Mouse (Mus musculus): ENCODE results near the gene Wnt8b. TPM values are rescaled to one million over a fixed set of nuclear protein-coding genes. Genes with fewer than 3 reads are reported as not detected.

The Wnt8b gene
- polyA plus RNA-seq, 1 experiment from 2014 or later: not detected

GRCm38 (mm10) chr19:44513921-44514482 lies 20.7 kb downstream of the Wnt8b start:
- no peak overlapping the region for H3K4me2 ChIP-seq (replicated peaks)
- 35% methylated on average over 7 of the region's 7 CpGs for WGBS
- no peak overlapping the region for H3K9ac ChIP-seq
- peaks cover 53% of the 10 kb centered on the region for H3K27me3 ChIP-seq (replicated peaks)
- H3K4me3 ChIP-seq (replicated peaks): no peak overlapping the region
- H3K27ac ChIP-seq: no peak overlapping the region
- no peaks in the 10 kb centered on the region for H3K36me3 ChIP-seq
- ATAC-seq: no peak
- H3K4me1 ChIP-seq (replicated peaks): peaks cover 25% of the 10 kb centered on the region
- H3K9me3 ChIP-seq: no peaks in the 10 kb centered on the region

- Histone ChIP-seq H3K4me1 (replicated peaks) (peaks cover 25% of the 10 kb centered on the region), H3K27me3 (replicated peaks) (peaks cover 50% of the 10 kb centered on the region), H3K4me3 (replicated peaks) (no peak overlapping the region), H3K9ac (no peak overlapping the region), H3K4me2 (replicated peaks) (no peak overlapping the region), H3K9me3 (no peaks in the 10 kb centered on the region), H3K36me3 (no peaks in the 10 kb centered on the region), H3K27ac (0 out of 2 replicates have a peak overlapping the region, but pooled peaks have one; percentile 32)
- WGBS: 25% methylated on average over 14 of the region's 14 CpGs
- no peak for ATAC-seq
These were observed 21.5 kb downstream of the Wnt8b start for GRCm38 (mm10) chr19:44514521-44515451.

- no peaks in the 10 kb centered on the region for H3K9me3 ChIP-seq
- no peak overlapping the region for H3K9ac ChIP-seq
- peaks cover 23% of the 10 kb centered on the region for H3K4me1 ChIP-seq (replicated peaks)
- no peaks in the 10 kb centered on the region for H3K36me3 ChIP-seq
- peaks cover 40% of the 10 kb centered on the region for H3K27me3 ChIP-seq (replicated peaks)
- 51% methylated on average over 6 of the region's 6 CpGs for WGBS
- H3K27ac ChIP-seq: no peak overlapping the region
- H3K4me3 ChIP-seq (replicated peaks): no peak overlapping the region
- no peak overlapping the region for H3K4me2 ChIP-seq (replicated peaks)
- ATAC-seq: no peak
These were observed 22.5 kb downstream of the Wnt8b start for GRCm38 (mm10) chr19:44515769-44516168.

GRCm38 (mm10) chr19:44517996-44518768 lies 24.9 kb downstream of the Wnt8b start:
- WGBS: 63% methylated on average over 12 of the region's 12 CpGs
- Histone ChIP-seq H3K27ac (no peak overlapping the region), H3K9ac (no peak overlapping the region), H3K4me1 (replicated peaks) (peaks cover 12% of the 10 kb centered on the region), H3K27me3 (replicated peaks) (peaks cover 17% of the 10 kb centered on the region; the same call in 1 of the 2 replicates), H3K36me3 (no peaks in the 10 kb centered on the region), H3K9me3 (no peaks in the 10 kb centered on the region), H3K4me3 (replicated peaks) (no peak overlapping the region), H3K4me2 (replicated peaks) (no peak overlapping the region)
- no peak; the same call in 1 of the 2 replicates for ATAC-seq

- Histone ChIP-seq H3K36me3 (no peaks in the 10 kb centered on the region), H3K4me3 (replicated peaks) (no peak overlapping the region), H3K27ac (no peak overlapping the region), H3K9ac (no peak overlapping the region), H3K27me3 (replicated peaks) (peaks cover 9% of the 10 kb centered on the region; the same call in 1 of the 2 replicates), H3K4me1 (replicated peaks) (peaks cover 12% of the 10 kb centered on the region), H3K4me2 (replicated peaks) (no peak overlapping the region), H3K9me3 (no peaks in the 10 kb centered on the region)
- ATAC-seq: peak; percentile 58; the same call in 1 of the 2 replicates
- 22% methylated on average over 7 of the region's 7 CpGs for WGBS
These were observed 25.9 kb downstream of the Wnt8b start for GRCm38 (mm10) chr19:44519152-44519551.

GRCm38 (mm10) chr19:44525551-44526205 lies 32.4 kb downstream of the Wnt8b start:
- Histone ChIP-seq H3K27me3 (replicated peaks) (no peaks in the 10 kb centered on the region), H3K4me2 (replicated peaks) (no peak overlapping the region), H3K36me3 (no peaks in the 10 kb centered on the region), H3K9me3 (no peaks in the 10 kb centered on the region), H3K4me1 (replicated peaks) (no peaks in the 10 kb centered on the region), H3K27ac (no peak overlapping the region), H3K9ac (no peak overlapping the region), H3K4me3 (replicated peaks) (no peak overlapping the region)
- ATAC-seq: no peak
- 73% methylated on average over 9 of the region's 9 CpGs for WGBS

- no peaks in the 10 kb centered on the region for H3K9me3 ChIP-seq
- no peak overlapping the region for H3K9ac ChIP-seq
- no peaks in the 10 kb centered on the region; the same call in 1 of the 2 replicates for H3K27me3 ChIP-seq (replicated peaks)
- H3K27ac ChIP-seq: no peak overlapping the region
- no peak overlapping the region for H3K4me2 ChIP-seq (replicated peaks)
- no peaks in the 10 kb centered on the region for H3K36me3 ChIP-seq
- no peak for ATAC-seq
- H3K4me1 ChIP-seq (replicated peaks): no peaks in the 10 kb centered on the region
- 82% methylated on average over 6 of the region's 6 CpGs for WGBS
- H3K4me3 ChIP-seq (replicated peaks): no peak overlapping the region
These were observed 36.7 kb downstream of the Wnt8b start for GRCm38 (mm10) chr19:44530018-44530417.

GRCm38 (mm10) chr19:44535376-44535775 lies 42.1 kb downstream of the Wnt8b start:
- H3K9me3 ChIP-seq: no peaks in the 10 kb centered on the region
- H3K4me2 ChIP-seq (replicated peaks): no peak overlapping the region
- ATAC-seq: no peak
- H3K9ac ChIP-seq: no peak overlapping the region
- WGBS: 26% methylated on average over 3 of the region's 3 CpGs
- no peaks in the 10 kb centered on the region for H3K4me1 ChIP-seq (replicated peaks)
- H3K27ac ChIP-seq: no peak overlapping the region
- H3K36me3 ChIP-seq: no peaks in the 10 kb centered on the region
- no peaks in the 10 kb centered on the region; the same call in 1 of the 2 replicates for H3K27me3 ChIP-seq (replicated peaks)
- no peak overlapping the region for H3K4me3 ChIP-seq (replicated peaks)

- H3K9me3 ChIP-seq: no peaks in the 10 kb centered on the region
- no peak overlapping the region for H3K4me2 ChIP-seq (replicated peaks)
- no peak overlapping the region for H3K4me3 ChIP-seq (replicated peaks)
- H3K36me3 ChIP-seq: no peaks in the 10 kb centered on the region
- no peaks in the 10 kb centered on the region for H3K4me1 ChIP-seq (replicated peaks)
- no peak overlapping the region for H3K9ac ChIP-seq
- no peak overlapping the region for H3K27ac ChIP-seq
- 82% methylated on average over 8 of the region's 8 CpGs for WGBS
- H3K27me3 ChIP-seq (replicated peaks): no peaks in the 10 kb centered on the region; the same call in 1 of the 2 replicates
- ATAC-seq: no peak
These were observed 44.1 kb downstream of the Wnt8b start for GRCm38 (mm10) chr19:44537416-44537815.

GRCm38 (mm10) chr19:44542694-44543178 lies 49.5 kb downstream of the Wnt8b start:
- Histone ChIP-seq H3K9me3 (no peaks in the 10 kb centered on the region), H3K4me2 (replicated peaks) (no peak overlapping the region), H3K27ac (no peak overlapping the region), H3K27me3 (replicated peaks) (0 out of 2 replicates have a peak, but pooled peaks cover 5% of the 10 kb centered on the region), H3K36me3 (no peaks in the 10 kb centered on the region), H3K9ac (no peak overlapping the region), H3K4me3 (replicated peaks) (no peak overlapping the region), H3K4me1 (replicated peaks) (no peaks in the 10 kb centered on the region)
- ATAC-seq: no peak
- WGBS: 86% methylated on average over 8 of the region's 8 CpGs

GRCm38 (mm10) chr19:44544372-44544771 lies 51.1 kb downstream of the Wnt8b start:
- H3K36me3 ChIP-seq: peaks cover 5% of the 10 kb centered on the region; the same call in 1 of the 2 replicates
- H3K4me1 ChIP-seq (replicated peaks): no peaks in the 10 kb centered on the region
- no peaks in the 10 kb centered on the region for H3K9me3 ChIP-seq
- H3K4me2 ChIP-seq (replicated peaks): peak overlapping the region; percentile 94; the same call in 1 of the 2 replicates
- 0 out of 2 replicates have a peak, but pooled peaks cover 5% of the 10 kb centered on the region for H3K27me3 ChIP-seq (replicated peaks)
- no peak overlapping the region for H3K9ac ChIP-seq
- 59% methylated on average over 10 of the region's 10 CpGs for WGBS
- no peak for ATAC-seq
- no peak overlapping the region for H3K4me3 ChIP-seq (replicated peaks)
- H3K27ac ChIP-seq: no peak overlapping the region

Data from intestine, embryonic 15.5 days (tissue).